Mouse (Mus musculus) lung, postnatal 0 days (tissue): ENCODE measurements around the gene Bcl6. TPM values are rescaled to one million over a fixed set of nuclear protein-coding genes. Genes with fewer than 3 reads are reported as not detected.
A peak's percentile ranks its signal among the peaks of the same experiment; 100 is the strongest.

ENCODE experiments used
- ATAC-seq: fragments of 200-750 bp; cut with Nextera tagmentation; 2 replicates; pipeline ENCODE4 v1.8.0; 2017; ENCODE audit warnings: moderate library complexity
- DNase-seq: peaks from one replicate; pipeline ENCODE4 v3.0.0-alpha.2; 2016; ENCODE audit warnings: low spot score
- H3K27ac ChIP-seq: fragments of 300-500 bp; sonication (generic); 2 replicates; pipeline ENCODE4 v1.5.1; 2014; ENCODE audit warnings: antibody characterized with exemption, mild to moderate bottlenecking, low read length, mixed read lengths
- H3K27me3 ChIP-seq: fragments of 300-500 bp; sonication (generic); replicated peaks from 2 replicates; pipeline ENCODE4 v1.6.1; 2014; ENCODE audit warnings: low read length, mixed read lengths; ENCODE audit not compliant: insufficient read depth
- H3K36me3 ChIP-seq: fragments of 300-500 bp; sonication (generic); 2 replicates; pipeline ENCODE4 v1.6.1; 2014; ENCODE audit warnings: low read length, mixed read lengths; ENCODE audit not compliant: insufficient read depth
- H3K4me1 ChIP-seq: fragments of 300-500 bp; sonication (generic); 2 replicates; pipeline ENCODE4 v1.6.1; 2014; ENCODE audit warnings: antibody characterized with exemption, low read depth, low read length, mixed read lengths; ENCODE audit not compliant: insufficient read depth
- H3K4me2 ChIP-seq: fragments of 300-500 bp; sonication (generic); replicated peaks from 2 replicates; pipeline ENCODE4 v1.6.1; 2014; ENCODE audit warnings: low read depth, mild to moderate bottlenecking, low read length, moderate library complexity, mixed read lengths
- H3K4me3 ChIP-seq: fragments of 300-500 bp; sonication (generic); 2 replicates; pipeline ENCODE4 v1.5.1; 2014; ENCODE audit warnings: low read depth, low read length
- H3K9ac ChIP-seq: fragments of 300-500 bp; sonication (generic); replicated peaks from 2 replicates; pipeline ENCODE4 v1.6.1; 2014; ENCODE audit warnings: low read depth, mild to moderate bottlenecking
- H3K9me3 ChIP-seq: fragments of 300-500 bp; sonication (generic); 2 replicates; pipeline ENCODE4 v1.6.1; 2016; ENCODE audit warnings: low read length, mixed read lengths
- CTCF ChIP-seq: IDR thresholded peaks from 2 replicates; pipeline ENCODE4 v1.5.1; 2016; ENCODE audit warnings: antibody characterized with exemption, mild to moderate bottlenecking
- EP300 ChIP-seq: IDR thresholded peaks from 2 replicates; pipeline ENCODE4 v1.6.1; 2016; ENCODE audit warnings: antibody characterized with exemption, mild to moderate bottlenecking, control low read depth
- WGBS: fragments of 180-500 bp; shearing (Covaris S2); extraction: QIAGEN DNeasy Blood & Tissue Kit; methylation state at CpG from one replicate; pipeline ENCODE4 v1.1.7; 2014; 5-methylcytosine and 5-hydroxymethylcytosine counted together
- polyA plus RNA-seq: library from polyadenylated mRNA; unstranded; fragments of >200 nt; fragmentation: Nextera tagmentation; extraction: Ambion mirVana; gene quantifications from 2 replicates; pipeline ENCODE4 v1.2.1, GENCODE M21; 2015

Bcl6 gene
- polyA plus RNA-seq, 1 experiment from 2014 or later = 2.3 TPM

DNA sequence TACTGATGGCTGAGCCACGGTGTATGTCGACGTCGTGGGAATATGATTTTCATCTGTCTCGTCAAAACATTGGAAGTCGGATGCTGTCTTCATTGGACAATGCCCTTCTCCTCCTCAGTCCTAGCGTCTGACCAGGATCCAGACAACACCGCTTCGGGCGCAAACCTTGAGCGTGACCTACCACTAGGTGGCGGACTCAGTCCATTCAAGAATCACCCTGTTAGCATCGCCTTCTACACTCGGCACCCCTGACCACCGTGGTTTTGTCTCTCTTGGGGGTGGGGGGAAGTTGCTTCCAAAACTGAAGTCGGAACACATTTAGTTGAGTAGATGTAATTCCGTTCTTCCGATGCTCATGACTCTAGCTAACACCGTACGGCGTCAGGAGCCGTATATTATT is 4.5 kb downstream of the Bcl6 start:
- Histone ChIP-seq H3K36me3 (no peaks in the 10 kb centered on the region), H3K4me2 (peak overlapping the region; percentile 94), H3K4me1 (peaks cover 30% of the 10 kb centered on the region), H3K9ac (peak overlapping the region; percentile 44), H3K9me3 (no peaks in the 10 kb centered on the region), H3K27ac (peak overlapping the region; percentile 81), H3K27me3 (no peaks in the 10 kb centered on the region), H3K4me3 (peak overlapping the region; percentile 46)
- TF ChIP-seq EP300 (no peak), CTCF (peak; percentile 98)
- peak; percentile 95 for DNase-seq
- ATAC-seq = peak; percentile 41
- 0% methylated on average over 22 of the region's 22 CpGs for WGBS

DNA sequence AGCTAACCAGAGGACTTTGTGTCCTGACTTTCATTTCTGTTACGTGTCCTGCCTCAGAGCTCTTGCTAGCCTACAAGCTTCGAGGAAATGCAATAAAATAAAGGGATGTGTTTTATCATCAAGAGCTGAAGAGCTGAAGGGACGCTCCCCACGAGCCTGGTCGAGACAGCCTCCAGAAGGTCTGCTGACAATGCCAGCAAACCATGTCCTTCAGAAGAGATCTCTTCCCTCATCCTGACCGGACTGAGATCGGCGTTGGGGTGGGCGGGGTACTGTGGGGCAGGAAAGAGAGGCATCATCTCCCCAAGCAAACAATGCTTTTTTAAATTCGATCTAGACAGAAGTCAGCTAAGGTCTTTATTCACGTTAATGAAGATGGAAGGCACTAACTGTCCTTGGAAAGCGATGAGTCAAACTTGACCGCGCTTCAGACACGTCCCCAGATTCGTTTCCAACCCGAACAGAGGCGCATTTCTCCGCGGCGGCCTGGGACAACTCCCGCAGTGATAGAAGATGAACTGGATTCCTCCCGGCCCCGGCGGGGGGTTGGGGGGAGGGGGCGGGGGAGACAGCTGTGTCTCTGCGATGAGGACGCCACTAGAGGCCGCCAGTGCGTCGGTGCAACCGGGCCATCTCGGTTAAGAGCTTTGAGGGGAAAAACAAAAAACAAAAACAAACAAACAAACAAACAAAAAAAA is 5.6 kb downstream of the Bcl6 start:
- TF ChIP-seq CTCF = peak; percentile 62
- TF ChIP-seq EP300 = no peak
- DNase-seq (peak; percentile 79), ATAC-seq (peak; percentile 9; the same call in 1 of the 2 replicates)
- peaks cover 30% of the 10 kb centered on the region for H3K4me1 ChIP-seq
- H3K27ac ChIP-seq = peak overlapping the region; percentile 71
- under 1% methylated on average over 31 of the region's 33 CpGs for WGBS
- peak overlapping the region; percentile 80 for H3K4me2 ChIP-seq
- peak overlapping the region; percentile 46 for H3K4me3 ChIP-seq
- H3K9me3 ChIP-seq = no peaks in the 10 kb centered on the region
- no peaks in the 10 kb centered on the region for H3K36me3 ChIP-seq
- H3K27me3 ChIP-seq = no peaks in the 10 kb centered on the region
- peak overlapping the region; percentile 23; the same call in 1 of the 2 replicates for H3K9ac ChIP-seq

DNA sequence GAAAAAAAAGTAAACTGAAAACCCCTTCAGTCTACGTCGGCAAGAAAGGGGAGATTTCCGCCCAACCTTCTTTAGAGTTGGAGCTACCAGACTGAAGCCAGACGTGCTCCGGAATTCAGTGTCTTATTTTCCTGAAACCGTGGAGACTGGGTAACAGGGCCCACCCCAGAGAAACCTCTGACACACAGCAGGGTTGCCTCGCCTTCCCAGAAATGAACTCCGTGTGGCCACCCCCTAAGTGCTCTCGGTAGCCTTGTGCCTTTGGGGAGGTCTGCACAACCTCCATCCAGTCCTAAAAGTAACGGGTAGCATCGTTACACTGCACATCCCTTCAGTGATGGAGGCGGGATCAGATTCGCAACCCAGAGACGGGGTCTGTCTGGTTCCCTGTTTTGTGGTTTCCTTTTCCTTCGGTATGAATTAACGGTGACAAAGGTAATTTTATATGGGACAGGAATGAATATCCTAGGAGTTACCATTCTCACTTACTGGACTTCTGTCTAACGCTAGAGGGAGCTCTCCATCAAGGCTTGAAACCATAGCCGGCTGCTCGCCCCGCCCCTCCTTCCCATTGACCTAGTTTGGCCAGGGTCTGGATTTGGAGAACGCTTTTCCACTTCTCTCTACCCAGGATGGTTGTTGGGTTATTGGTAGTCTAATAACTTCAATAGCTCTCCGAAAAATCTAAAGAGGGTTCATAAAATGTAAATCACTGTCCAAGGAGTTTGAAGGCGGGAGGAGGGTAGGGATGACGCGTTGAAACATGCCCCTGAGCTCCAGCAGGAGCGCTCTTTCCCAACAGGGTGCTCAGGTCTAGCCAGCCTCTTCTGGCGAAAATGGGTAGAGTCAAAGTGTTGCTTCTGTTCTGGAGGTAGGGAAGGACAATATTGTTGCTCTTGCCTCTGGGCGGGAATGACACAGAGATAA is 6.5 kb downstream of the Bcl6 start:
- H3K9ac ChIP-seq = peak overlapping the region; percentile 23; the same call in 1 of the 2 replicates
- DNase-seq (peak; percentile 96), ATAC-seq (peak; percentile 70)
- H3K4me3 ChIP-seq = peak overlapping the region; percentile 46
- H3K4me2 ChIP-seq = peak overlapping the region; percentile 80
- H3K9me3 ChIP-seq = no peaks in the 10 kb centered on the region
- H3K27me3 ChIP-seq = no peaks in the 10 kb centered on the region
- TF ChIP-seq CTCF (peak; percentile 71), EP300 (peak; percentile 66)
- WGBS = 7% methylated on average over 28 of the region's 28 CpGs
- peaks cover 30% of the 10 kb centered on the region for H3K4me1 ChIP-seq
- H3K27ac ChIP-seq = peak overlapping the region; percentile 71
- no peaks in the 10 kb centered on the region for H3K36me3 ChIP-seq

DNA sequence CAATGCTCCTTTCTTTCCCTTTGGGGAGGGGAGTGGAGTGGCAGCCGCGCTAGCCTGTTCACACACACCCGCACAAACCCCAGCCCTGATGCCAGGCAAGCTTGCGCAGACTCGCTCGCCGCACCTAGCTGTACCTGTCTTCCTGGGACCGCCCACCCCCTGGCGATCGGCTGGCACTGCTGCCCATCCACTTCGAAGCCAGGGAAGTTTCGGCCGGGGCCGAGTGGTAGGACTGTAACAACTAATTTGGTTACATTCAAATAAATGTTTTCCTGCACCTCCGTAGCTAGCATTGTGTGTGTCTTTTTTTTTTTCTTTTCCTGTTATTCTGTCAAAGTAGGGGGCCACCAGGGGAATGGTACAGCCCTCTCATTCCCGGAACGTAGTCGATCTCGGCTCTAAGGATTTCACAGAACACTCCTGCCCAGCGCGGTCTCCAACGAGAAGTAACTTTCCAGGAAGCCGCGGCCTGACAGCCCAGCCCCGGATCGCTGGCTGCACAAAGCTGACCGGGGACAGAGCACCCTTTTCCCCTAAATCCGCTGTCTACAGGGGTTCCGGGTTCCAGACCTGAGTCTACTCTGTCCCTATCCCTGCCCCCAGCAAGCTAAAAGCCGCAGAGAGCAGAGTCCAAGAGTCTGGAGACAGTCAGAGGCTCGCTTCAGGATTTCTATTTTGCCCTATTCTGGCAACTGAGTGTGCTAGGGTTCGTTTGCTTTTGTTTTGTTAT is 7.5 kb downstream of the Bcl6 start:
- 4% methylated on average over 32 of the region's 32 CpGs for WGBS

DNA sequence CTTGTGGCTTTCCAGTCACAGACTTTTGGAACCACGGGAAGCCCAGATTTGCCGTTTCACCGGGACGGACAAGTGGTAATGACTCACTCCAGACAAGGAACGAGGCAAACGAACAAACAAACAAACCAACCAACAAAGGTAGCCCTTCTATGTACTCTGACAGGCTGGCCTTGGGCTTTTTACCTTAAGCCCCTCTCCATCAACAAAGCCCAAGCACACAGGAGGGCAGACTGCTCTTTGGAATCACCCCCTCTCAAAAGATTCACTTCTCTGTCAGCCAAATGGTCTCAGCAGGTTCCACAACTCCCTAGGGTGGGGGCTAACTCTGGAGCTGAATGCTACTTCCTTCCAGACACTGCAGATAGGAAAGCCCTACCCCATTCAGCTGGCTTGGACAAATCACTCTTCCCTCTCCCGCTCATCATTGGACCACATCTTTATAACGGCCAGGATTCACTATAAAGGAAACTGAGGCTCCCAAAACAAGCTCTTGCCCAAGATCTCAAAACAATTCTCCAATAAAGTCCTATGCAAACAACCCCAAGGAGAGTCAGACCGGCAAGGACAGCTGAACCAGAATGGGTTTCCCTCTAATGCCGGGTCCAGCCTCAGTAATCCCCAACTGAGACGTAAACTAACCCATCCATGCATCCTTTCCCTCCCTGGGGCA is 8.3 kb downstream of the Bcl6 start:
- H3K27me3 ChIP-seq = no peaks in the 10 kb centered on the region
- H3K4me3 ChIP-seq = peak overlapping the region; percentile 46
- 0 out of 2 replicates have a peak overlapping the region, but pooled peaks have one; percentile 39 for H3K9ac ChIP-seq
- H3K9me3 ChIP-seq = no peaks in the 10 kb centered on the region
- peak overlapping the region; percentile 68; the same call in 1 of the 2 replicates for H3K27ac ChIP-seq
- peak overlapping the region; percentile 80 for H3K4me2 ChIP-seq
- no peak for TF ChIP-seq CTCF
- TF ChIP-seq EP300 = no peak
- DNase-seq (peak; percentile 37), ATAC-seq (no peak)
- WGBS = 17% methylated on average over 11 of the region's 11 CpGs
- H3K36me3 ChIP-seq = no peaks in the 10 kb centered on the region
- peaks cover 30% of the 10 kb centered on the region for H3K4me1 ChIP-seq

More for the DNA sequence above, 7.5 kb downstream of the Bcl6 start:
- ATAC-seq (no peak), DNase-seq (peak; percentile 59)
- TF ChIP-seq CTCF (peak; percentile 25; the same call in 1 of the 2 replicates), EP300 (no peak)
- peaks cover 30% of the 10 kb centered on the region for H3K4me1 ChIP-seq
- H3K27ac ChIP-seq = peak overlapping the region; percentile 68
- H3K27me3 ChIP-seq = no peaks in the 10 kb centered on the region
- peak overlapping the region; percentile 39 for H3K9ac ChIP-seq
- no peaks in the 10 kb centered on the region for H3K9me3 ChIP-seq
- H3K4me2 ChIP-seq = peak overlapping the region; percentile 80
- H3K36me3 ChIP-seq = no peaks in the 10 kb centered on the region
- peak overlapping the region; percentile 46 for H3K4me3 ChIP-seq
